Mouse (Mus musculus) erythroblast, embryonic 14.5 days (primary cell): Measurements from ENCODE around the gene 1700013F07Rik.
"Not testable (repeated sequence)": the region's sequence is repeated elsewhere in the genome, so short reads cannot be mapped to it uniquely, and the experiment has no call there.

ENCODE experiments used
- GATA1 ChIP-seq: IDR thresholded peaks from 2 replicates; pipeline ENCODE4 v1.6.1; 2012; ENCODE audit warnings: low read length, inconsistent platforms, mixed read lengths
- TAL1 ChIP-seq: IDR thresholded peaks from 3 replicates; pipeline ENCODE4 v1.6.1; 2012; ENCODE audit warnings: low read length, inconsistent platforms, mixed read lengths

DNA sequence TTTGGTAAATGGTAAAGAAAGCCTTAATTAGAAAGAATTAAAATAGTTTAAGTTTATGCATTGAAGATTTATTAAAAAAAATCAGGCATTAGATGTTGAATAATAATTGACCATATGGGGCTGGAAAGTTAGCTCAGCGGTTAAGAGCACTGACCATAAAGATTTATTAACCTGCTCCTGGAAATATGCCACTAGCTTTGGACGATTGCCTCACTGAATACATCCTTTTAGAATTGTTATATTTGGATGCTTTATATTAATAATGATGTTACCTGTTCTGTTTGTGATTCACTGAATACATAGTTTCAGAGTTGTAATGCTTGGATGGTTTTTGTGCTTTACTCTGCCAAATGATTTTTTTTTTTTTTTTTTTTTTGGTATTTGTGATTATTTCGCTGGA, 32.5 kb upstream of the 1700013F07Rik start:
- not testable (repeated sequence) for TF ChIP-seq GATA1, TAL1
